Mouse (Mus musculus) hindbrain, postnatal 0 days (tissue): ENCODE measurements around the gene AY761185. TPM values are rescaled to one million over a fixed set of nuclear protein-coding genes. Genes with fewer than 3 reads are reported as not detected.
"Not testable (repeated sequence)": the region's sequence is repeated elsewhere in the genome, so short reads cannot be mapped to it uniquely, and the experiment has no call there.

Experiments
- ATAC-seq: fragments of 200-750 bp; cut with Nextera tagmentation; 2 replicates; pipeline ENCODE4 v1.8.0; 2017; ENCODE audit warnings: mild to moderate bottlenecking, moderate TSS enrichment, moderate library complexity
- DNase-seq: peaks from one replicate; pipeline ENCODE4 v3.0.0-alpha.2; 2015; ENCODE audit warnings: low spot score
- H3K27ac ChIP-seq: fragments of 300-500 bp; sonication (generic); 2 replicates; pipeline ENCODE4 v1.5.1; 2014; ENCODE audit warnings: mild to moderate bottlenecking
- H3K27me3 ChIP-seq: fragments of 300-500 bp; sonication (generic); 2 replicates; pipeline ENCODE4 v1.6.1; 2014; ENCODE audit warnings: low read length, mixed read lengths; ENCODE audit not compliant: insufficient read depth
- H3K36me3 ChIP-seq: fragments of 300-500 bp; sonication (generic); 2 replicates; pipeline ENCODE4 v1.6.1; 2014; ENCODE audit warnings: low read length, mixed read lengths; ENCODE audit not compliant: insufficient read depth
- H3K4me1 ChIP-seq: fragments of 300-500 bp; sonication (generic); 2 replicates; pipeline ENCODE4 v1.6.1; 2014; ENCODE audit warnings: antibody characterized with exemption, low read length, mixed read lengths; ENCODE audit not compliant: insufficient read depth
- H3K4me2 ChIP-seq: fragments of 300-500 bp; sonication (generic); 2 replicates; pipeline ENCODE4 v1.6.1; 2014; ENCODE audit warnings: low read depth, mild to moderate bottlenecking, low read length, moderate library complexity, mixed read lengths
- H3K4me3 ChIP-seq: fragments of 300-500 bp; sonication (generic); 2 replicates; pipeline ENCODE4 v1.5.1; 2014; ENCODE audit warnings: low read length
- H3K9ac ChIP-seq: fragments of 300-500 bp; sonication (generic); replicated peaks from 2 replicates; pipeline ENCODE4 v1.6.1; 2014; ENCODE audit warnings: mild to moderate bottlenecking, low read length, moderate library complexity, mixed read lengths
- H3K9me3 ChIP-seq: fragments of 300-500 bp; sonication (generic); 2 replicates; pipeline ENCODE4 v1.6.1; 2016; ENCODE audit warnings: low read length, mixed read lengths
- CTCF ChIP-seq: IDR thresholded peaks from 2 replicates; pipeline ENCODE4 v1.5.1; 2016; ENCODE audit warnings: antibody characterized with exemption, control low read depth, low read depth
- WGBS: fragments of 180-500 bp; shearing (Covaris S2); extraction: QIAGEN DNeasy Blood & Tissue Kit; methylation state at CpG from one replicate; pipeline ENCODE4 v1.1.7; 2014; 5-methylcytosine and 5-hydroxymethylcytosine counted together
- polyA plus RNA-seq: library from polyadenylated mRNA; unstranded; fragments of >200 nt; fragmentation: Nextera tagmentation; extraction: Ambion mirVana; gene quantifications from 2 replicates; pipeline ENCODE4 v1.2.1, GENCODE M21; 2015
- total RNA-seq: library from RNA; depleted of rRNA; stranded (reverse); fragments of >200 nt; gene quantifications from 2 replicates; pipeline ENCODE4 v1.2.3, GENCODE M21; 2014; rRNA removed

AY761185 gene
- total RNA-seq (not detected in 2 replicates), polyA plus RNA-seq (not detected in 2 replicates)

DNA sequence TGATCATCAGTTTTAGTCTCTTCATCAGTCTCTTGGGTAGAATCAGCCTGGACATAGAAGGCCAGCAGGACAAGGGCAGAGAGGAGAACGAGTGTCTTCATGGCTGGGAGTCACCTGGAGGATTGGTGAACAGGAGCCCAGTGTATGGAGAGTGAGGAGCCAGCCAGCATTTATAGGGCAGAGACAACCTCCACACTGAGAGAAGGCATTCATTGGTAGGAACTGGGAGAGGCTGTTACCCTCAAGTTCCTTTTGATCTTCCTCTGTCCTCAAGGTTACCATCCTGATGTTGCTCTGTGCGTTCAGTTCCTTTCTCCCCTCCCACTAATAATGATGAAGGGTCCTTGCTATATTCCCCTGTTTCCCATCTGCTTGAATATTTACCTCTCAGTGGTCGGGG lies at the start of gene AY761185:
TSS of gene AY761185 (minus strand) at position 101 of the 400 bp plus-strand sequence.
- ATAC-seq (no peak), DNase-seq (no peak)
- H3K4me1 ChIP-seq = no peaks in the 10 kb centered on the region
- no peak within 1 kb of the TSS for H3K27ac ChIP-seq
- H3K4me2 ChIP-seq = no peak within 1 kb of the TSS
- no peaks in the 10 kb centered on the region for H3K36me3 ChIP-seq
- peaks cover 11% of the 10 kb centered on the region; the same call in 1 of the 2 replicates for H3K9me3 ChIP-seq
- TF ChIP-seq CTCF = no peak
- 88% methylated on average over 3 of the region's 3 CpGs for WGBS
- no peak within 1 kb of the TSS for H3K9ac ChIP-seq
- no peak within 1 kb of the TSS for H3K4me3 ChIP-seq
- no peaks in the 10 kb centered on the region for H3K27me3 ChIP-seq

DNA sequence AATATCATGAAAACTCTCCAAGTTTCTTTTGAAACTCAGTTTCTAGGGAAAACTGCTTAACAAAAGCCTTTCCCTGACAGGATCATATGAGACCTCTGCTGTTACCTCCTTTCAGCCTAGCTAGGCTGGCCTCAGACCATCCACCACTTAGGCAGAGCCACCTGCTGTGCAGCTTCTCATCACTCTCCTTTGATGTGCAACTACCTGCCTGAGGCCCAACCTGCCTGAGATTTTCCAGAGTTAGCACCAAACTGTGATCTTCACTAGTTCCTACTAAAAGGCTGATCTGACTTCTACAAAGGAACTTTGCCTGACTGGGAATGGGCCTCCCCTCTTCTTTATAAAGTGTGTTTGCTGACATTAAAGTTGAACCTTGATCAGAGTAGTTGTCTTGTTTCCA lies 49.5 kb upstream of the AY761185 start:
- H3K4me2 ChIP-seq, H3K9ac ChIP-seq, H3K9me3 ChIP-seq, ATAC-seq, H3K4me3 ChIP-seq, H3K36me3 ChIP-seq, H3K27me3 ChIP-seq, DNase-seq, H3K27ac ChIP-seq, H3K4me1 ChIP-seq: not testable (repeated sequence)

DNA sequence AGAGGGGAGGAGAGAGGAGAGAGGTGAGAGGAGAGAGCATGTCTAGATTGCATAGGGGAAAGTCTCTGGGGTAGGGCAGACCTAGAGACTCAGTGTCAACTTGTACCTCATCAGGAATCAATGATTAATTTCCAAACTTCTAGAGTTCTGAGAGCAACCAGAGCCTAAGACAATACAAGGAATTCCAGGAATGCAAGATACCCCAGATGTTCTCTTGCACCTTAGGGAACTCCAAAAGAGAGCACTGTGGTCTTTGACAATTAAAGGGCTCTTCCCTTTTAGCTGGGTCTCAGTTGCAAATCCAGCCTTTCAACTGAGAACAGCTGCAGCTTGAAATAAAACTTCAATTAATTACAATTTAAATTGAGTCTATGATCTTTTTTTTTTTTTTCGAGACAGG lies 35.3 kb upstream of the AY761185 start:
- Histone ChIP-seq H3K9ac (no peak overlapping the region), H3K4me2 (no peak overlapping the region), H3K27ac (no peak overlapping the region), H3K27me3 (no peaks in the 10 kb centered on the region), H3K4me3 (no peak overlapping the region), H3K9me3 (no peaks in the 10 kb centered on the region), H3K36me3 (no peaks in the 10 kb centered on the region), H3K4me1 (no peaks in the 10 kb centered on the region)
- no peak for TF ChIP-seq CTCF
- whole genome bisulfite sequencing = 41% methylated on average over 1 of the region's 1 CpGs
- ATAC-seq (no peak), DNase-seq (no peak)

DNA sequence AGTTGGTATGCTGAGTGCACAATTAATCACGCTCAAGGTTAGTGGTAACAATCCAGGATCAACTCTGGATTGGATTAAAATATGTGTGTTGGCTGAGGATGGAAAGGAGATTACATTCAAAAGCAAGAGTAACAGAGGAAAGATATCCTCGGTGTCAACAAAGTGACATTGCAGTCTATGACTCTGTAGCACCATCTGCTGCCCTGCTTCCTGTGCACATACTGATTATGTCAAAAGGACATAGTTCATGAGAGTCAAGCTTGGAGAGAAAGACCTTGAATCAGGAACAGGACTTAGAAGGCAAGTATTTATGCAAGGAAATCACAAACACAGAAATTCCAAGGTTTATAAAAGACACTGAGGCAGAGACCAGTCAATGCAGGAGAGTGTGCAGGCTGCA lies 20.0 kb upstream of the AY761185 start:
- H3K4me1 ChIP-seq = no peaks in the 10 kb centered on the region
- no peak overlapping the region for H3K4me2 ChIP-seq
- H3K27ac ChIP-seq = no peak overlapping the region
- TF ChIP-seq CTCF = no peak
- no peak overlapping the region for H3K4me3 ChIP-seq
- H3K9ac ChIP-seq = no peak overlapping the region
- WGBS = 79% methylated on average over 2 of the region's 2 CpGs
- DNase-seq (no peak), ATAC-seq (no peak)
- H3K27me3 ChIP-seq = no peaks in the 10 kb centered on the region
- H3K36me3 ChIP-seq = no peaks in the 10 kb centered on the region
- H3K9me3 ChIP-seq = peaks cover 7% of the 10 kb centered on the region; the same call in 1 of the 2 replicates

DNA sequence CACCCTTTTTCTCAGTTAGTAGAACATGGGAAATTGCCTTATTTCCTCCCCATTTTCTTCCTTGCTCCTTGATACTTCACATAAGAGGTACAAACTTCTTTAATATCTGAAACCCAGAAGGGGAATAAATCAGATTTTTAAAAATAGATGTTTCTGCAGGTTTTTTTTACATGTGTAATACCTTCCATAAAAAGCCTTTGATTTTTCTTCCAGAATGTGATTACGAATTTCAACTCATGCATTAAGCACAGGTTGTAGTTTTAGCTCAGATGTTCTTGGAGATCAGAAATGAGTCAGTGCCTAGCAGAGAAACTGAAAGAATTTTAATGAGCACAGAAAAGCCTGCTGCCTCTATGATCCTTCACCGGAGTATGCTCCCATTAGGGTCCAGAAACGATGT lies 22.5 kb downstream of the AY761185 start, which contains the start of gene Gm6040:
TSS of gene Gm6040 (minus strand) at position 101 of the 400 bp plus-strand sequence.
- no peak within 1 kb of the TSS for H3K4me3 ChIP-seq
- TF ChIP-seq CTCF = no peak
- no peaks in the 10 kb centered on the region for H3K4me1 ChIP-seq
- H3K27ac ChIP-seq = no peak within 1 kb of the TSS
- ATAC-seq = no peak
- H3K9ac ChIP-seq = no peak within 1 kb of the TSS
- H3K9me3 ChIP-seq = peaks cover 8% of the 10 kb centered on the region; the same call in 1 of the 2 replicates
- H3K4me2 ChIP-seq = no peak within 1 kb of the TSS
- no peaks in the 10 kb centered on the region for H3K27me3 ChIP-seq
- WGBS = 76% methylated on average over 3 of the region's 3 CpGs
- DNase-seq = no peak
- H3K36me3 ChIP-seq = no peaks in the 10 kb centered on the region

DNA sequence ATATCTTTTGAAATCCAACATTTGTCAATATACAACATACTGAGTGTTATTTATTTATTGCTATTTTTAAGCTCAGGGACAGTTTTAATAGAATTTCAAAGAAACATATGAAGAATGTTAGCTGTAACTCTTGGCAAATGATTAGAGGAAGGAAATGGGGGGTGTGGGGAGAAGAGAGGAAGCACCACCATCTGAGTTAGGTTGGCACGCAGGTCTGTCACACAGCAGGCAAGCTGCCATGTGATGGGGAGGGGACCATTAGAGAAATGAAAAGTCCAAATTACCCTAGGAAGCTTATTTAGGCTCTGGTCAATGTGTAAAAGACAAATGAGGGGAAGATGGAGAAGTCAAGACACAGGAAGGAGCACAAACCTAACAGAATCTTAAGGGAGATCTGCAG lies 32.2 kb downstream of the AY761185 start:
- no peak overlapping the region for H3K4me2 ChIP-seq
- no peak overlapping the region for H3K27ac ChIP-seq
- H3K9me3 ChIP-seq = 0 out of 2 replicates have a peak, but pooled peaks cover 17% of the 10 kb centered on the region
- H3K27me3 ChIP-seq = no peaks in the 10 kb centered on the region
- H3K36me3 ChIP-seq = no peaks in the 10 kb centered on the region
- no peak overlapping the region for H3K9ac ChIP-seq
- no peak for TF ChIP-seq CTCF
- no peak for DNase-seq
- H3K4me3 ChIP-seq = no peak overlapping the region
- ATAC-seq = no peak
- 82% methylated on average over 1 of the region's 1 CpGs for WGBS
- H3K4me1 ChIP-seq = no peaks in the 10 kb centered on the region

DNA sequence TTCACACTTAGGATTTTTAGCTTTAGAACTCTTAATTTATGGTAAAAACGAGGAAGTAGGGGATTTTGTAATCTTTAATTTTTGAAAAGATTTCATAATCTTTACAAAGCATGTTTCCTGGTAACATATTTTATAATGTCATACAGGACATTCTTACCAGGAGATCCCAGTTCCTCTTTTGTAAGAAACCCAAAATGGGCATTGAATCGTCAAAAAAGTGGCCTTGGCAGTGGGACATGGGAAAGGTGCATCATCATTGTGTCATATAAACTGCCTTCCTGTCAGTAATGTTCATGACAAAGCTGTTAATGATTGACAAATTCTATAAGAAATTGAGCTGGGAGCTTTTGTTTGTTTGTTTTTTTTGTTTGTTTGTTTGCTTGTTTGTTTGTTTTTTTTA lies 36.3 kb downstream of the AY761185 start:
- no peak for TF ChIP-seq CTCF
- H3K9ac ChIP-seq = no peak overlapping the region
- ATAC-seq (no peak), DNase-seq (no peak)
- H3K27ac ChIP-seq = no peak overlapping the region
- peaks cover 13% of the 10 kb centered on the region; the same call in 1 of the 2 replicates for H3K9me3 ChIP-seq
- 65% methylated on average over 2 of the region's 2 CpGs for WGBS
- H3K36me3 ChIP-seq = no peaks in the 10 kb centered on the region
- H3K4me3 ChIP-seq = no peak overlapping the region
- H3K27me3 ChIP-seq = no peaks in the 10 kb centered on the region
- H3K4me1 ChIP-seq = no peaks in the 10 kb centered on the region
- H3K4me2 ChIP-seq = no peak overlapping the region
